Mouse (Mus musculus) yolk sac, embryonic 10.5 days (tissue): ENCODE measurements at regions not wholly inside any gene's neighbourhood (a gene's known extent, or its start where the extent isn't known, plus 50 kb on each side); places are given as distances from the start of the nearest gene placed in this dataset.
A peak's percentile ranks its signal among the peaks of the same experiment; 100 is the strongest.

Experiments used
- DNase-seq: peaks from one replicate; pipeline ENCODE4 v3.0.0-alpha.2; 2017; ENCODE audit warnings: low spot score

GRCm38 (mm10) chr6:95769808-95770207 lies 51.2 kb upstream of the Suclg2 start:
- DNase-seq, result no peak

- no peak for DNase-seq
These were observed 83.1 kb upstream of the Suclg2 start for GRCm38 (mm10) chr6:95801651-95802050.

GRCm38 (mm10) chr6:95841502-95841901 lies 122.9 kb upstream of the Suclg2 start:
- DNase-seq, result peak; percentile 18

- no peak for DNase-seq
These were observed 127.9 kb upstream of the Suclg2 start for GRCm38 (mm10) chr6:95846536-95846935.

- DNase-seq, result no peak
These were observed 156.9 kb upstream of the Suclg2 start for GRCm38 (mm10) chr6:95875463-95875862.

- no peak for DNase-seq
These were observed 157.7 kb upstream of the Suclg2 start for GRCm38 (mm10) chr6:95876320-95876719.

- no peak for DNase-seq
These were observed 168.0 kb upstream of the Suclg2 start for GRCm38 (mm10) chr6:95886645-95887044.

GRCm38 (mm10) chr6:95902551-95902950 lies 184.0 kb upstream of the Suclg2 start:
- no peak for DNase-seq

GRCm38 (mm10) chr6:95904085-95904633 lies 185.6 kb upstream of the Suclg2 start:
- DNase-seq, result no peak

GRCm38 (mm10) chr6:95905057-95905456 lies 186.5 kb upstream of the Suclg2 start:
- DNase-seq, result no peak

GRCm38 (mm10) chr6:95921737-95922136 lies 191.2 kb upstream of the Fam19a1 start:
- DNase-seq, result no peak

- no peak for DNase-seq
These were observed 178.4 kb upstream of the Fam19a1 start for GRCm38 (mm10) chr6:95934561-95934960.

GRCm38 (mm10) chr6:95936504-95936903 lies 176.4 kb upstream of the Fam19a1 start:
- no peak for DNase-seq

- DNase-seq, result no peak
These were observed 173.9 kb upstream of the Fam19a1 start for GRCm38 (mm10) chr6:95939052-95939451.

GRCm38 (mm10) chr6:95960745-95961144 lies 152.2 kb upstream of the Fam19a1 start:
- DNase-seq, result no peak

GRCm38 (mm10) chr6:95966231-95966630 lies 146.7 kb upstream of the Fam19a1 start:
- no peak for DNase-seq

GRCm38 (mm10) chr6:95975994-95976393 lies 137.0 kb upstream of the Fam19a1 start:
- no peak for DNase-seq

- DNase-seq, result no peak
These were observed 115.9 kb upstream of the Fam19a1 start for GRCm38 (mm10) chr6:95997037-95997436.

GRCm38 (mm10) chr6:95997741-95998140 lies 115.2 kb upstream of the Fam19a1 start:
- no peak for DNase-seq

- no peak for DNase-seq
These were observed 113.5 kb upstream of the Fam19a1 start for GRCm38 (mm10) chr6:95999441-95999840.

GRCm38 (mm10) chr6:96000011-96000476 lies 112.9 kb upstream of the Fam19a1 start:
- no peak for DNase-seq

GRCm38 (mm10) chr6:96011299-96011698 lies 101.7 kb upstream of the Fam19a1 start:
- no peak for DNase-seq

- no peak for DNase-seq
These were observed 84.8 kb upstream of the Fam19a1 start for GRCm38 (mm10) chr6:96028022-96028704.

- no peak for DNase-seq
These were observed 69.2 kb upstream of the Fam19a1 start for GRCm38 (mm10) chr6:96043711-96044110.
